Mouse (Mus musculus) intestine, postnatal 0 days (tissue): Measurements from ENCODE around the gene Acr. TPM values are rescaled to one million over a fixed set of nuclear protein-coding genes. Genes with fewer than 3 reads are reported as not detected.

ENCODE experiments used
- ATAC-seq: fragments of 200-750 bp; cut with Nextera tagmentation; 2 replicates; pipeline ENCODE4 v1.8.0; 2017; ENCODE audit warnings: mild to moderate bottlenecking, moderate TSS enrichment, moderate library complexity
- H3K27ac ChIP-seq: fragments of 300-500 bp; sonication (generic); 2 replicates; pipeline ENCODE4 v1.5.1; 2014; ENCODE audit warnings: mild to moderate bottlenecking, low read depth, low read length, moderate library complexity
- H3K27me3 ChIP-seq: fragments of 300-500 bp; sonication (generic); replicated peaks from 2 replicates; pipeline ENCODE4 v1.6.1; 2014; ENCODE audit warnings: low read length, mixed read lengths; ENCODE audit not compliant: control insufficient read depth, insufficient read depth
- H3K36me3 ChIP-seq: fragments of 300-500 bp; sonication (generic); 2 replicates; pipeline ENCODE4 v1.6.1; 2014; ENCODE audit warnings: mild to moderate bottlenecking, moderate library complexity; ENCODE audit not compliant: control insufficient read depth, insufficient read depth
- H3K4me1 ChIP-seq: fragments of 300-500 bp; sonication (generic); replicated peaks from 2 replicates; pipeline ENCODE4 v1.6.1; 2014; ENCODE audit warnings: antibody characterized with exemption, low read length, mixed read lengths; ENCODE audit not compliant: control insufficient read depth, insufficient read depth
- H3K4me2 ChIP-seq: fragments of 300-500 bp; sonication (generic); replicated peaks from 2 replicates; pipeline ENCODE4 v1.6.1; 2014; ENCODE audit warnings: low read depth, mild to moderate bottlenecking, moderate library complexity
- H3K4me3 ChIP-seq: fragments of 300-500 bp; sonication (generic); 2 replicates; pipeline ENCODE4 v1.5.1; 2014; ENCODE audit warnings: low read depth, low read length
- H3K9ac ChIP-seq: fragments of 300-500 bp; sonication (generic); 2 replicates; pipeline ENCODE4 v1.6.1; 2014; ENCODE audit warnings: mild to moderate bottlenecking, low read depth, low read length
- H3K9me3 ChIP-seq: fragments of 300-500 bp; sonication (generic); 2 replicates; pipeline ENCODE4 v1.6.1; 2016; ENCODE audit warnings: mixed run types; ENCODE audit not compliant: control insufficient read depth
- CTCF ChIP-seq: sonication (generic); IDR thresholded peaks from 2 replicates; pipeline ENCODE4 v1.5.1; 2016; ENCODE audit warnings: low read depth, mild to moderate bottlenecking, control low read depth, antibody characterized with exemption, moderate library complexity
- WGBS: fragments of 180-500 bp; shearing (Covaris S2); extraction: QIAGEN DNeasy Blood & Tissue Kit; methylation state at CpG from one replicate; pipeline ENCODE4 v1.1.7; 2014; 5-methylcytosine and 5-hydroxymethylcytosine counted together
- polyA plus RNA-seq: library from polyadenylated mRNA; unstranded; fragments of >200 nt; fragmentation: Nextera tagmentation; extraction: Ambion mirVana; gene quantifications from 2 replicates; pipeline ENCODE4 v1.2.1, GENCODE M21; 2015

The Acr gene
- polyA plus RNA-seq, 1 experiment from 2014 or later = 0.14 TPM

- H3K36me3 ChIP-seq = no peaks in the 10 kb centered on the region
- 0 out of 2 replicates have a peak, but pooled peaks cover 8% of the 10 kb centered on the region for H3K27me3 ChIP-seq
- peak; percentile 28; the same call in 1 of the 2 replicates for TF ChIP-seq CTCF
- no peaks in the 10 kb centered on the region for H3K9me3 ChIP-seq
- peak overlapping the region; percentile 13; the same call in 1 of the 2 replicates for H3K4me3 ChIP-seq
- no peaks in the 10 kb centered on the region for H3K4me1 ChIP-seq
- H3K4me2 ChIP-seq = peak overlapping the region; percentile 45
- H3K27ac ChIP-seq = no peak overlapping the region
- H3K9ac ChIP-seq = no peak overlapping the region
- 28% methylated on average over 57 of the region's 58 CpGs for WGBS
- no peak; the same call in 1 of the 2 replicates for ATAC-seq
These were observed 20.1 kb upstream of the Acr start for GRCm38 (mm10) chr15:89547824-89548601.

- H3K4me3 ChIP-seq = no peak overlapping the region
- no peaks in the 10 kb centered on the region for H3K36me3 ChIP-seq
- WGBS = 59% methylated on average over 11 of the region's 11 CpGs
- H3K27me3 ChIP-seq = 0 out of 2 replicates have a peak, but pooled peaks cover 8% of the 10 kb centered on the region
- no peak for ATAC-seq
- no peak overlapping the region for H3K4me2 ChIP-seq
- no peak overlapping the region for H3K9ac ChIP-seq
- H3K9me3 ChIP-seq = no peaks in the 10 kb centered on the region
- no peak for TF ChIP-seq CTCF
- no peak overlapping the region for H3K27ac ChIP-seq
- no peaks in the 10 kb centered on the region for H3K4me1 ChIP-seq
These were observed 19.3 kb upstream of the Acr start for GRCm38 (mm10) chr15:89548837-89549236.

GRCm38 (mm10) chr15:89550506-89550905, 17.6 kb upstream of the Acr start:
- Histone ChIP-seq H3K4me1 (no peaks in the 10 kb centered on the region), H3K36me3 (no peaks in the 10 kb centered on the region), H3K9me3 (no peaks in the 10 kb centered on the region), H3K27ac (no peak overlapping the region), H3K4me3 (no peak overlapping the region), H3K4me2 (no peak overlapping the region), H3K9ac (no peak overlapping the region), H3K27me3 (0 out of 2 replicates have a peak, but pooled peaks cover 8% of the 10 kb centered on the region)
- no peak for ATAC-seq
- 90% methylated on average over 8 of the region's 8 CpGs for WGBS
- TF ChIP-seq CTCF = no peak

- Histone ChIP-seq H3K27ac (no peak overlapping the region), H3K4me1 (no peaks in the 10 kb centered on the region), H3K36me3 (no peaks in the 10 kb centered on the region), H3K27me3 (peaks cover 8% of the 10 kb centered on the region; the same call in 1 of the 2 replicates), H3K9me3 (no peaks in the 10 kb centered on the region), H3K9ac (no peak overlapping the region), H3K4me2 (no peak overlapping the region), H3K4me3 (no peak overlapping the region)
- no peak for TF ChIP-seq CTCF
- WGBS = 82% methylated on average over 1 of the region's 1 CpGs
- no peak for ATAC-seq
These were observed 16.4 kb upstream of the Acr start for GRCm38 (mm10) chr15:89551733-89552132.

GRCm38 (mm10) chr15:89555591-89555990, 12.5 kb upstream of the Acr start:
- no peaks in the 10 kb centered on the region for H3K9me3 ChIP-seq
- WGBS = 83% methylated on average over 6 of the region's 6 CpGs
- no peak for TF ChIP-seq CTCF
- H3K36me3 ChIP-seq = no peaks in the 10 kb centered on the region; the same call in 1 of the 2 replicates
- no peak for ATAC-seq
- no peak overlapping the region for H3K4me2 ChIP-seq
- no peak overlapping the region for H3K4me3 ChIP-seq
- no peaks in the 10 kb centered on the region for H3K4me1 ChIP-seq
- H3K9ac ChIP-seq = no peak overlapping the region
- H3K27ac ChIP-seq = no peak overlapping the region
- H3K27me3 ChIP-seq = peaks cover 21% of the 10 kb centered on the region

GRCm38 (mm10) chr15:89556401-89557178, 11.5 kb upstream of the Acr start:
- Histone ChIP-seq H3K4me2 (peak overlapping the region; percentile 27; the same call in 1 of the 2 replicates), H3K4me3 (no peak overlapping the region), H3K27ac (no peak overlapping the region), H3K27me3 (peaks cover 21% of the 10 kb centered on the region), H3K9me3 (no peaks in the 10 kb centered on the region), H3K4me1 (no peaks in the 10 kb centered on the region), H3K9ac (no peak overlapping the region), H3K36me3 (no peaks in the 10 kb centered on the region; the same call in 1 of the 2 replicates)
- WGBS = 38% methylated on average over 23 of the region's 23 CpGs
- ATAC-seq = no peak
- TF ChIP-seq CTCF = peak; percentile 52
